Comparison of ENCODE assay signal across 19 mouse cellular contexts in genomic region chr1:163562166-163562733, GRCm38 (mm10).
DNase-seq lines count a peak whose midpoint lies in the region; ATAC-seq and TF ChIP-seq lines count a peak whose summit lies in the region.
"Had no signal": no experiment of that assay in that cellular context is flagged by ENCODE, and none has a peak within 500 bp of the region (broad histone marks: within the 10 kb centered on the region; RNA-seq: fewer than 3 reads in every experiment).

No protein-coding gene starts in this region.

- H3ac ChIP-seq in myocyte (ENCODE audit: control insufficient read depth, insufficient read length) = no peak overlapping the region

- H3K27ac ChIP-seq in heart, embryonic 11.5 days (ENCODE audit: low read depth, low read length) = no peak overlapping the region
- H3K27ac ChIP-seq in kidney, embryonic 16.5 days (ENCODE audit: low read length) = no peak overlapping the region
- H3K27ac ChIP-seq: forebrain, embryonic 15.5 days; heart, embryonic 15.5 days; hindbrain, embryonic 15.5 days; limb, embryonic 10.5 days; liver, embryonic 12.5 days had no signal

- WGBS in heart, embryonic 11.5 days (ENCODE audit: insufficient replicate concordance) = 25% methylated on average over 4 of the region's 4 CpGs
- 38% methylated on average over 4 of the region's 4 CpGs for WGBS in kidney, embryonic 16.5 days

- no peak overlapping the region for H3K4me3 ChIP-seq in heart, embryonic 11.5 days (ENCODE audit: low read depth, low read length)
- H3K4me3 ChIP-seq in myocyte = no peak overlapping the region
- H3K4me3 ChIP-seq in kidney, embryonic 16.5 days (ENCODE audit: low read length) = no peak overlapping the region
- H3K4me3 ChIP-seq: forebrain, embryonic 15.5 days; heart, embryonic 15.5 days; hindbrain, embryonic 15.5 days; limb, embryonic 10.5 days; liver, embryonic 12.5 days had no signal

- no peaks in the 10 kb centered on the region for H3K27me3 ChIP-seq in heart, embryonic 11.5 days (ENCODE audit: control insufficient read depth, insufficient read depth, low read length)
- H3K27me3 ChIP-seq in myocyte (ENCODE audit: control insufficient read depth, insufficient read depth, insufficient read length) = no peaks in the 10 kb centered on the region
- no peaks in the 10 kb centered on the region for H3K27me3 ChIP-seq in kidney, embryonic 16.5 days (ENCODE audit: insufficient read depth, low read length)
- H3K27me3 ChIP-seq: forebrain, embryonic 15.5 days; heart, embryonic 15.5 days; hindbrain, embryonic 15.5 days; liver, embryonic 12.5 days had no signal

- no peaks in the 10 kb centered on the region for H3K79me2 ChIP-seq in myocyte (ENCODE audit: control insufficient read depth, insufficient read depth)

- TF ChIP-seq POLR2A in myocyte (IDR thresholded peaks at IDR 0.05; ENCODE audit: insufficient read length, low read depth) = no peak

- no peaks in the 10 kb centered on the region for H3K9me3 ChIP-seq in heart, embryonic 11.5 days (replicated peaks; ENCODE audit: control insufficient read depth, low read length)
- no peaks in the 10 kb centered on the region for H3K9me3 ChIP-seq in kidney, embryonic 16.5 days (ENCODE audit: low read length)
- H3K9me3 ChIP-seq: forebrain, embryonic 15.5 days; heart, embryonic 15.5 days; hindbrain, embryonic 15.5 days; limb, embryonic 10.5 days had no signal

- H3K4me1 ChIP-seq in heart, embryonic 11.5 days (ENCODE audit: control insufficient read depth, insufficient read depth, low read length) = no peaks in the 10 kb centered on the region
- H3K4me1 ChIP-seq in kidney, embryonic 16.5 days (ENCODE audit: insufficient read depth, low read length) = no peaks in the 10 kb centered on the region
- H3K4me1 ChIP-seq: heart, embryonic 15.5 days; hindbrain, embryonic 15.5 days; limb, embryonic 10.5 days; liver, embryonic 12.5 days had no signal

- ATAC-seq in heart, embryonic 11.5 days (replicated peaks; ENCODE audit: insufficient number of reproducible peaks, low FRiP score, low TSS enrichment) = no peak
- ATAC-seq in kidney, embryonic 16.5 days (ENCODE audit: low FRiP score, low TSS enrichment) = no peak
- ATAC-seq: activated CD4-positive, CD25-positive, alpha-beta regulatory T cell, adult 4 months; forebrain, embryonic 15.5 days; liver, embryonic 12.5 days had no signal

- no peak overlapping the region for H3K4me2 ChIP-seq in heart, embryonic 11.5 days
- peak overlapping the region; percentile 64 for H3K4me2 ChIP-seq in myocyte (ENCODE audit: low read depth)
- no peak overlapping the region for H3K4me2 ChIP-seq in kidney, embryonic 16.5 days (replicated peaks; ENCODE audit: low read depth, low read length)
- H3K4me2 ChIP-seq: forebrain, embryonic 15.5 days; heart, embryonic 15.5 days; hindbrain, embryonic 15.5 days; liver, embryonic 12.5 days had no signal

- H3K9ac ChIP-seq in heart, embryonic 11.5 days (ENCODE audit: low read depth, low read length) = no peak overlapping the region
- H3K9ac ChIP-seq in kidney, embryonic 16.5 days (replicated peaks; ENCODE audit: low read length) = no peak overlapping the region
- H3K9ac ChIP-seq: forebrain, embryonic 15.5 days; heart, embryonic 15.5 days; hindbrain, embryonic 15.5 days; liver, embryonic 12.5 days had no signal

- DNase-seq in heart, adult 11 months = peak; percentile 91
- peak; percentile 73 for DNase-seq in ovary, adult 18-20 months (ENCODE audit: low spot score)
- no peak for DNase-seq in ovary, postnatal 14 days (ENCODE audit: low spot score)
- DNase-seq in adrenal gland, postnatal 14 days = peak; percentile 66
- no peak for DNase-seq in right cerebral cortex, adult 18-20 months
- DNase-seq: cerebellum, adult 9-10 months; kidney, adult 8-10 months; layer of hippocampus, postnatal 36 days; right cerebral cortex, postnatal 25 days; thymus, adult 18-20 months had no signal

- no peaks in the 10 kb centered on the region for H3K36me3 ChIP-seq in heart, embryonic 11.5 days (ENCODE audit: control insufficient read depth, insufficient read depth, low read length)
- H3K36me3 ChIP-seq in myocyte (ENCODE audit: control insufficient read depth, insufficient read depth) = no peaks in the 10 kb centered on the region
- H3K36me3 ChIP-seq in kidney, embryonic 16.5 days (ENCODE audit: insufficient read depth, low read length) = no peaks in the 10 kb centered on the region
- H3K36me3 ChIP-seq: forebrain, embryonic 15.5 days; heart, embryonic 15.5 days; hindbrain, embryonic 15.5 days; limb, embryonic 10.5 days; liver, embryonic 12.5 days had no signal

TF ChIP-seq in myocyte, 11 proteins besides CTCF, POLR2A, EP300 and RAD21:
- TF ChIP-seq MYOD1 (IDR thresholded peaks at IDR 0.05; ENCODE audit: control insufficient read depth in 1 of 3, insufficient read length in 2 of 3, low read depth in 2 of 3) (peak; percentile 67 to 86 (median 85)), MAX (IDR thresholded peaks at IDR 0.05; ENCODE audit: low read depth) (no peak), REST (IDR thresholded peaks at IDR 0.05; ENCODE audit: insufficient read depth, insufficient read length) (no peak), CEBPB (IDR thresholded peaks at IDR 0.05; ENCODE audit: insufficient read depth, poor library complexity, severe bottlenecking) (peak; percentile 26; the same call in 1 of the 2 replicates), TCF12 (IDR thresholded peaks at IDR 0.05; ENCODE audit: insufficient read depth, poor library complexity, severe bottlenecking) (peak; percentile 61), E2F4 (IDR thresholded peaks at IDR 0.05; ENCODE audit: insufficient read depth) (no peak), MYOG (IDR thresholded peaks at IDR 0.05; ENCODE audit: control insufficient read depth in 1 of 3, insufficient read depth in 1 of 3, insufficient read length in 2 of 3, low read depth in 2 of 3) (peak in 1 of 3 experiments; percentile 18), SRF (IDR thresholded peaks at IDR 0.05; ENCODE audit: control insufficient read depth, insufficient read length, low read depth) (no peak), POLR2AphosphoS2 (IDR thresholded peaks at IDR 0.05; ENCODE audit: insufficient read length, low read depth) (no peak), TCF3 (IDR thresholded peaks at IDR 0.05; ENCODE audit: insufficient read length, low read depth) (no peak), USF1 (IDR thresholded peaks at IDR 0.05; ENCODE audit: low read depth) (no peak)

Comparison
In these comparisons a context has a peak if more than half of its experiments do, and no peak if none do; other contexts are left out.
1. DNase-seq: peak in heart, adult 11 months (single experiment), ovary, adult 18-20 months (single experiment) and adrenal gland, postnatal 14 days (single experiment); none in ovary, postnatal 14 days (single experiment) and right cerebral cortex, adult 18-20 months (single experiment).